Mouse (Mus musculus) erythroblast, embryonic 14.5 days (primary cell): ENCODE results near the gene Mettl8.

ENCODE experiments used
- GATA1 ChIP-seq: IDR thresholded peaks from 2 replicates; pipeline ENCODE4 v1.6.1; 2012; ENCODE audit warnings: low read length, inconsistent platforms, mixed read lengths
- TAL1 ChIP-seq: IDR thresholded peaks from 3 replicates; pipeline ENCODE4 v1.6.1; 2012; ENCODE audit warnings: low read length, inconsistent platforms, mixed read lengths

DNA sequence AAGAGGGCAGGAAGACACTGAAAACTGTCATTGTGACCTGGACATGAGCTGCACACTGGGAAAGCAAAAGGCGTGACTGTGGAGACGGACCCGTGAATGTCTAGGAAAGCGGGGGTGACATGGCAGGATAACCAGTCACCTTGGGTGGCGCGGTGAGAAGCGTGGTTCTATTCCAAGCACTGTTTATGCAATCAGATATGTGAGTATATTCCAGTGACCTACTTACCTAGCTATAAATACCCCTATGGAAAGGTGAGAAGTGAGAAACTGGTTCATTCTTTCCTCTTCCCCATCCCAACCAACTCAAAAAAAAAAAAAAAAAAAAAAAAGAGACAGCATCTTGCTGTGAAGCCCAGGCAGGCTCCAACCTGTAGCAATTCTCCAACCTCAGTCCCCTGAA lies 58.9 kb downstream of the Mettl8 start:
- TF ChIP-seq GATA1 (no peak), TAL1 (no peak)
